Mouse (Mus musculus): ENCODE results near the gene Gm49378. TPM values are rescaled to one million over a fixed set of nuclear protein-coding genes. Genes with fewer than 3 reads are reported as not detected.

Gm49378 gene
- total and polyA plus RNA-seq, 3 experiments = 0.17 to 11.7 (median 8.7) TPM

- H3K4me1 ChIP-seq (ENCODE audit: control insufficient read depth in 1 of 2, insufficient read depth in 2 of 2) = no peaks in the 10 kb centered on the region
- H3K4me3 ChIP-seq (replicated peaks in 1 of 3; ENCODE audit: low read depth in 2 of 3, low read length in 2 of 3, poor library complexity in 1 of 3) = no peak overlapping the region
- H3K4me2 ChIP-seq (ENCODE audit: insufficient read depth, low read depth, poor library complexity, severe bottlenecking) = no peak overlapping the region
- H3K9me3 ChIP-seq (replicated peaks; ENCODE audit: low read length) = no peaks in the 10 kb centered on the region
- in situ Hi-C loops (cut with MboI; ENCODE audit: low pct_ligation_motif_present, low pct_unique_long_range_greater_than_20kb, low sequenced_read_pairs) (no loop called here), dilution Hi-C loops (cut with MboI; ENCODE audit: extremely low pct_ligation_motif_present, extremely low pct_unique_long_range_greater_than_20kb, low sequenced_read_pairs) (no loop called here)
- H3K9ac ChIP-seq (ENCODE audit: insufficient read depth, low read depth) = no peak overlapping the region
- H3K27ac ChIP-seq (ENCODE audit: insufficient read depth, low read depth) = no peak overlapping the region
- H3K36me3 ChIP-seq (replicated peaks in 1 of 2; ENCODE audit: control insufficient read depth in 1 of 2, insufficient read depth in 1 of 2, low read length in 1 of 2) = no peaks in the 10 kb centered on the region
- no peaks in the 10 kb centered on the region for H3K27me3 ChIP-seq (replicated peaks)
- TF ChIP-seq JUND (conservative IDR thresholded peaks at IDR 0.05; ENCODE audit: low read depth, low read length) (no peak), ETS1 (conservative IDR thresholded peaks at IDR 0.05; ENCODE audit: low read depth, low read length) (no peak), PAX5 (IDR thresholded peaks at IDR 0.05; ENCODE audit: low read length) (no peak), BHLHE40 (IDR thresholded peaks at IDR 0.05; ENCODE audit: low read depth, low read length) (no peak), MAZ (IDR thresholded peaks at IDR 0.05; ENCODE audit: low read depth, low read length) (no peak), KAT2A (IDR thresholded peaks at IDR 0.05; ENCODE audit: insufficient replicate concordance, low read length) (no peak), MXI1 (IDR thresholded peaks at IDR 0.05; ENCODE audit: low read depth, low read length) (no peak), POLR2AphosphoS2 (IDR thresholded peaks at IDR 0.05; ENCODE audit: low read depth, low read length) (no peak), UBTF (IDR thresholded peaks at IDR 0.05; ENCODE audit: low read depth, low read length) (no peak)
- no peak for DNase-seq (ENCODE audit: extremely low read depth)
- no peaks in the 10 kb centered on the region for H3K79me2 ChIP-seq (replicated peaks; ENCODE audit: control insufficient read depth, extremely low read depth, insufficient read depth, poor library complexity, severe bottlenecking)
Observed at GRCm38 (mm10) chr14:55616844-55617243, 20.9 kb downstream of the Gm49378 start.

- dilution Hi-C loops (cut with MboI; ENCODE audit: extremely low pct_ligation_motif_present, extremely low pct_unique_long_range_greater_than_20kb, low sequenced_read_pairs) (no loop called here), in situ Hi-C loops (cut with MboI; ENCODE audit: low pct_ligation_motif_present, low pct_unique_long_range_greater_than_20kb, low sequenced_read_pairs) (no loop called here)
- no peak for DNase-seq (ENCODE audit: extremely low read depth)
- peaks cover 0 to 2% of the 10 kb centered on the region in 2 experiments for H3K36me3 ChIP-seq (replicated peaks in 1 of 2; ENCODE audit: control insufficient read depth in 1 of 2, insufficient read depth in 1 of 2, low read length in 1 of 2)
- no peak overlapping the region for H3K27ac ChIP-seq (ENCODE audit: insufficient read depth, low read depth)
- H3K4me3 ChIP-seq (replicated peaks in 1 of 3; ENCODE audit: low read depth in 2 of 3, low read length in 2 of 3, poor library complexity in 1 of 3) = no peak overlapping the region
- no peak overlapping the region for H3K4me2 ChIP-seq (ENCODE audit: insufficient read depth, low read depth, poor library complexity, severe bottlenecking)
- H3K79me2 ChIP-seq (replicated peaks; ENCODE audit: control insufficient read depth, extremely low read depth, insufficient read depth, poor library complexity, severe bottlenecking) = no peaks in the 10 kb centered on the region
- H3K9me3 ChIP-seq (replicated peaks; ENCODE audit: low read length) = no peaks in the 10 kb centered on the region
- H3K27me3 ChIP-seq (replicated peaks) = no peaks in the 10 kb centered on the region
- H3K4me1 ChIP-seq (ENCODE audit: control insufficient read depth in 1 of 2, insufficient read depth in 2 of 2) = no peaks in the 10 kb centered on the region
- no peak for TF ChIP-seq IRF4 (IDR thresholded peaks at IDR 0.05; ENCODE audit: low read depth, low read length)
- no peak for TF ChIP-seq KAT2A (IDR thresholded peaks at IDR 0.05; ENCODE audit: insufficient replicate concordance, low read length)
- no peak for TF ChIP-seq SMC3 (IDR thresholded peaks at IDR 0.05; ENCODE audit: low read depth, low read length)
- no peak for TF ChIP-seq JUN (IDR thresholded peaks at IDR 0.05; ENCODE audit: insufficient read depth, low read depth, low read length)
- TF ChIP-seq MAFK (IDR thresholded peaks at IDR 0.05; ENCODE audit: insufficient replicate concordance, low read length) = no peak
- TF ChIP-seq POLR2A (IDR thresholded peaks at IDR 0.05; ENCODE audit: low read depth, low read length) = no peak
- TF ChIP-seq MYC (IDR thresholded peaks at IDR 0.05; ENCODE audit: low read depth, low read length) = no peak
- no peak for TF ChIP-seq BHLHE40 (IDR thresholded peaks at IDR 0.05; ENCODE audit: low read depth, low read length)
- TF ChIP-seq TCF12 (IDR thresholded peaks at IDR 0.05; ENCODE audit: low read depth, low read length) = no peak
- TF ChIP-seq JUND (conservative IDR thresholded peaks at IDR 0.05; ENCODE audit: low read depth, low read length) = no peak
- TF ChIP-seq NRF1 (IDR thresholded peaks at IDR 0.05; ENCODE audit: low read depth, low read length) = no peak
- no peak for TF ChIP-seq MXI1 (IDR thresholded peaks at IDR 0.05; ENCODE audit: low read depth, low read length)
- no peak for TF ChIP-seq UBTF (IDR thresholded peaks at IDR 0.05; ENCODE audit: low read depth, low read length)
- no peak for TF ChIP-seq E2F4 (IDR thresholded peaks at IDR 0.05; ENCODE audit: insufficient replicate concordance, low read depth, low read length)
- TF ChIP-seq GABPA (IDR thresholded peaks at IDR 0.05; ENCODE audit: insufficient replicate concordance, low read depth, low read length) = no peak
- TF ChIP-seq TBP (conservative IDR thresholded peaks at IDR 0.05; ENCODE audit: low read depth, low read length) = no peak
- TF ChIP-seq POLR2AphosphoS2 (IDR thresholded peaks at IDR 0.05; ENCODE audit: low read depth, low read length) = no peak
- H3K9ac ChIP-seq (ENCODE audit: insufficient read depth, low read depth) = no peak overlapping the region
Observed at GRCm38 (mm10) chr14:55615876-55616275, 21.8 kb downstream of the Gm49378 start.

Measured in CH12.LX (cell line).